Mouse (Mus musculus) myocyte (in vitro differentiated cells): ENCODE measurements around the gene Idi2.
"Not testable (repeated sequence)": the region's sequence is repeated elsewhere in the genome, so short reads cannot be mapped to it uniquely, and the experiment has no call there.

ENCODE experiments used
- CEBPB ChIP-seq: IDR thresholded peaks from 2 replicates; pipeline ENCODE4 v1.6.1; 2011; ENCODE audit warnings: mild to moderate bottlenecking, moderate library complexity; ENCODE audit not compliant: poor library complexity, insufficient read depth, severe bottlenecking
- E2F4 ChIP-seq: IDR thresholded peaks from one replicate; pipeline ENCODE4 v1.6.1; 2011; ENCODE audit warnings: mild to moderate bottlenecking, control low read depth, moderate library complexity; ENCODE audit not compliant: insufficient read depth
- MAX ChIP-seq: IDR thresholded peaks from one replicate; pipeline ENCODE4 v1.6.1; 2011; ENCODE audit warnings: low read depth, mild to moderate bottlenecking, control low read depth
- MYOD1 ChIP-seq, 3 experiments: IDR thresholded peaks; one replicate each; pipeline ENCODE4 v1.6.1; 2011; ENCODE audit warnings: control low read depth in 2 of 3, low read depth in 2 of 3, mild to moderate bottlenecking in 2 of 3, moderate library complexity in 1 of 3; ENCODE audit not compliant: insufficient read length in 2 of 3, control insufficient read depth in 1 of 3
- MYOG ChIP-seq, 3 experiments: IDR thresholded peaks; one replicate each; pipeline ENCODE4 v1.6.1; 2011; ENCODE audit warnings: control low read depth in 2 of 3, low read depth in 2 of 3, mild to moderate bottlenecking in 2 of 3; ENCODE audit not compliant: insufficient read length in 2 of 3, control insufficient read depth in 1 of 3, insufficient read depth in 1 of 3
- POLR2A ChIP-seq: IDR thresholded peaks from one replicate; pipeline ENCODE4 v1.6.1; 2011; ENCODE audit warnings: low read depth, mild to moderate bottlenecking, control low read depth, moderate library complexity; ENCODE audit not compliant: insufficient read length
- POLR2AphosphoS2 ChIP-seq: IDR thresholded peaks from one replicate; pipeline ENCODE4 v1.6.1; 2011; ENCODE audit warnings: low read depth, control low read depth; ENCODE audit not compliant: insufficient read length
- REST ChIP-seq: IDR thresholded peaks from one replicate; pipeline ENCODE4 v1.6.1; 2011; ENCODE audit warnings: mild to moderate bottlenecking, control low read depth, moderate library complexity; ENCODE audit not compliant: insufficient read depth, insufficient read length
- SRF ChIP-seq: IDR thresholded peaks from one replicate; pipeline ENCODE4 v1.6.1; 2011; ENCODE audit warnings: low read depth; ENCODE audit not compliant: control insufficient read depth, insufficient read length
- TCF12 ChIP-seq: IDR thresholded peaks from one replicate; pipeline ENCODE4 v1.6.1; 2011; ENCODE audit warnings: mild to moderate bottlenecking, control low read depth; ENCODE audit not compliant: poor library complexity, insufficient read depth, severe bottlenecking
- TCF3 ChIP-seq: IDR thresholded peaks from one replicate; pipeline ENCODE4 v1.6.1; 2011; ENCODE audit warnings: low read depth, control low read depth; ENCODE audit not compliant: insufficient read length
- USF1 ChIP-seq: IDR thresholded peaks from one replicate; pipeline ENCODE4 v1.6.1; 2011; ENCODE audit warnings: low read depth, mild to moderate bottlenecking, control low read depth, moderate library complexity

GRCm38 (mm10) chr13:8959554-8959953 lies 6.9 kb downstream of the Idi2 start:
- TF ChIP-seq MAX; MYOG (IDR thresholded peaks at IDR 0.05; ENCODE audit: control insufficient read depth in 1 of 3, insufficient read depth in 1 of 3, insufficient read length in 2 of 3, low read depth in 2 of 3); POLR2A; E2F4; MYOD1 (IDR thresholded peaks at IDR 0.05; ENCODE audit: control insufficient read depth in 1 of 3, insufficient read length in 2 of 3, low read depth in 2 of 3); TCF3; USF1; SRF; REST; TCF12; POLR2AphosphoS2; CEBPB: not testable (repeated sequence)
